Mouse (Mus musculus) B cell, adult 2 months (primary cell): ENCODE measurements around the gene Prdx1.
A peak's percentile ranks its signal among the peaks of the same experiment; 100 is the strongest.
"Not testable (repeated sequence)": the region's sequence is repeated elsewhere in the genome, so short reads cannot be mapped to it uniquely, and the experiment has no call there.

ENCODE experiments used
- DNase-seq, 2 experiments: peaks; one replicate each; pipeline ENCODE4 v3.0.0; 2022

Gene Prdx1

GRCm38 (mm10) chr4:116685402-116686061, at the start of gene Prdx1:
TSS of gene Prdx1 (plus strand) at chr4:116685544.
- DNase-seq: peak; percentile 98

GRCm38 (mm10) chr4:116638821-116639220, 46.5 kb upstream of the Prdx1 start:
- DNase-seq: no peak

- no peak for DNase-seq
Measured at GRCm38 (mm10) chr4:116642071-116642470, 43.3 kb upstream of the Prdx1 start.

GRCm38 (mm10) chr4:116644326-116644725, 41.0 kb upstream of the Prdx1 start:
- peak; percentile 23 to 29 for DNase-seq

GRCm38 (mm10) chr4:116645624-116646023, 39.7 kb upstream of the Prdx1 start:
- no peak for DNase-seq

- no peak for DNase-seq
Measured at GRCm38 (mm10) chr4:116649411-116649810, 35.9 kb upstream of the Prdx1 start.

- DNase-seq: no peak
Measured at GRCm38 (mm10) chr4:116650365-116650764, 35.0 kb upstream of the Prdx1 start.

GRCm38 (mm10) chr4:116650924-116651796, 34.2 kb upstream of the Prdx1 start, which contains the start of gene Akr1a1:
TSS of gene Akr1a1 (minus strand) at chr4:116651680.
- peak; percentile 87 to 88 for DNase-seq

- no peak for DNase-seq
Measured at GRCm38 (mm10) chr4:116651797-116652135, 33.6 kb upstream of the Prdx1 start.

GRCm38 (mm10) chr4:116653228-116653627, 32.1 kb upstream of the Prdx1 start:
- DNase-seq: no peak

- DNase-seq: no peak
Measured at GRCm38 (mm10) chr4:116655100-116655499, 30.2 kb upstream of the Prdx1 start.

GRCm38 (mm10) chr4:116655658-116656057, 29.7 kb upstream of the Prdx1 start:
- no peak for DNase-seq

- DNase-seq: no peak
Measured at GRCm38 (mm10) chr4:116657971-116658370, 27.4 kb upstream of the Prdx1 start.

GRCm38 (mm10) chr4:116659474-116659873, 25.9 kb upstream of the Prdx1 start:
- DNase-seq: no peak

- DNase-seq: not testable (repeated sequence)
Measured at GRCm38 (mm10) chr4:116659916-116660315, 25.4 kb upstream of the Prdx1 start.

- no peak for DNase-seq
Measured at GRCm38 (mm10) chr4:116660829-116661228, 24.5 kb upstream of the Prdx1 start.

- DNase-seq: no peak
Measured at GRCm38 (mm10) chr4:116661998-116662397, 23.3 kb upstream of the Prdx1 start.

- DNase-seq: no peak
Measured at GRCm38 (mm10) chr4:116666625-116667024, 18.7 kb upstream of the Prdx1 start.

GRCm38 (mm10) chr4:116668145-116668544, 17.2 kb upstream of the Prdx1 start:
- DNase-seq: peak; percentile 12 to 17

GRCm38 (mm10) chr4:116669291-116669690, 16.1 kb upstream of the Prdx1 start:
- peak; percentile 31 to 36 for DNase-seq

- DNase-seq: no peak
Measured at GRCm38 (mm10) chr4:116672785-116673184, 12.6 kb upstream of the Prdx1 start.

- DNase-seq: not testable (repeated sequence)
Measured at GRCm38 (mm10) chr4:116674761-116675160, 10.6 kb upstream of the Prdx1 start.

GRCm38 (mm10) chr4:116676027-116676426, 9.3 kb upstream of the Prdx1 start:
- DNase-seq: no peak

- no peak for DNase-seq
Measured at GRCm38 (mm10) chr4:116677808-116678207, 7.5 kb upstream of the Prdx1 start.
